Mouse (Mus musculus) heart, postnatal 10 days (tissue): ENCODE measurements around the gene Cdkl4. TPM values are rescaled to one million over a fixed set of nuclear protein-coding genes. Genes with fewer than 3 reads are reported as not detected.
"Not testable (repeated sequence)": the region's sequence is repeated elsewhere in the genome, so short reads cannot be mapped to it uniquely, and the experiment has no call there.

ENCODE experiments used
- DNase-seq, 2 experiments: peaks; one replicate each; pipeline ENCODE4 v3.0.0; 2021
- intact Hi-C: fragments of 180-260 bp; cut with DNase I; formaldehyde crosslinking; loops from one replicate; pipeline ENCODE4 v1.15.1; 2025
- total RNA-seq, 2 experiments: library from RNA; stranded (reverse); gene quantifications; 2 replicates each; pipeline ENCODE4 v1.2.3; 2021

Cdkl4 gene
- not detected for total RNA-seq

GRCm38 (mm10) chr17:80577639-80578038, at the start of gene Cdkl4:
Cdkl4 (minus strand) TSS chr17:80577813.
- no peak for DNase-seq
- intact Hi-C loops: no loop called here

DNA sequence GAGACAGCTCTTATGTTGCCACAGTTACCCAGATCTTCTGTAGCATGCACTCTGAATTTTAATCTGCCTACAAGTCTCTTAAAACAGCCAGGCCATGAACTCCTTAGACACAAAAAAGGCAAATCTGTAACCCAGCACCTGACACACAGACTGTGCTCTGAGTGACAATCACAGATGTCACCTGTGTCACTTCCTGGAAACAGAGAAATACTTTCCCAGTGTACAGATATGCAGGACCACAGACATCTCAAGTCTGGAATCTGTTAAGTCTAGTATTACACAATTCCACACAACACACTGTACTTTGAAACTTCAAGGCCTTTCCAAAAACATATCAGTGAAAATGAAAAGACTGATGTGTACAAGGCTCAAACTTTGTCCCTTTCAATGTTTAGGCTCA, 47.4 kb upstream of the Cdkl4 start:
- DNase-seq: no peak
- intact Hi-C loops: loop anchor here (5.0 to 10.0 kb wide), 2 partner anchors 57 to 390 kb away; no protein-coding TSS in a partner anchor

- DNase-seq: no peak
- intact Hi-C loops: loop anchor here (2.0 to 10.0 kb wide), 3 partner anchors 61 to 393 kb away; no protein-coding TSS in a partner anchor
Measured at GRCm38 (mm10) chr17:80621691-80622090, 44.1 kb upstream of the Cdkl4 start.

GRCm38 (mm10) chr17:80620786-80621423, 43.3 kb upstream of the Cdkl4 start:
- peak; percentile 65 to 74 for DNase-seq
- intact Hi-C loops: loop anchor here (2.0 to 10.0 kb wide), 3 partner anchors 61 to 394 kb away; no protein-coding TSS in a partner anchor

DNA sequence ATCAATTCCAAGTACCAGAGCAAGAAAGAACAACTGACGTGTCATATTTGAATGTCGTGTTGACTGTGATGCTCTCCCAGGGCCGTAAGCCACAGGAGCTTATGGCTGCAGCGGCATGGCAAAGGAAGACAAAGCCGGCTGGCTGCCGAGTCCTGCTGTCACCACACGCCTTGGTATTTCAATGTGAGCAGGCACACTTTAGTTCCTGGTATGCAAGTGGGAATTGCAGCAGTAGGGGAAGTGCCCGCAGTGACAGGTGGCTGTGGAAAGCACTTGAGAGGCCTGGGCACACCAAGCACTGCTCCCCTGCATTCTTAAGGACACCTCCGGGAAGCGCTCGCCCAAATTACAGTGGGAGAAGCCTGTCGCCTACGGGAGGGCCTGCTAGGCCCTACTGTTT, 41.9 kb upstream of the Cdkl4 start:
- intact Hi-C loops: no loop called here
- DNase-seq: no peak

- intact Hi-C loops: no loop called here
- no peak for DNase-seq
Measured at GRCm38 (mm10) chr17:80618890-80619289, 41.3 kb upstream of the Cdkl4 start.

DNA sequence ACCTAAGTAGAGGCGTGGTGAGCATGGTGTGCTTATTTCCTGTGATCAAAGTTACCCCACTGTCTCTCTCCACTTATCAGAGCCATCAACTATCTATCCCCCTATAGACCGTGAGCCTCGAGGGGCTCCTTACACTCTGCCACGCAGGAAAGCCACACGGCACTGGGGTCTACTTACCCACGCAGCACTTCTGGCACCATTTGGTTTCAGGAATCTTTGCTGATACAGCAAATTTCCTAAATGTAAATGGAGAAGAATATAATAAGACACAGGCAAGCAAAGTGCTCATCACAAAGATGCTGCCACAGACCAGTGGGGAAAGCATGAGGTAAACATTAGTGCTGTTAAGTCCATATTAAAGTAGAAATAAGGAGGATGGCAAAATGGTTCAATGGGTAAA, 26.2 kb upstream of the Cdkl4 start:
- intact Hi-C loops: no loop called here
- DNase-seq: no peak

GRCm38 (mm10) chr17:80603079-80603625, 25.5 kb upstream of the Cdkl4 start:
- no peak for DNase-seq
- intact Hi-C loops: no loop called here

- intact Hi-C loops: no loop called here
- DNase-seq: peak; percentile 12 to 51
Measured at GRCm38 (mm10) chr17:80601371-80601770, 23.8 kb upstream of the Cdkl4 start.

- no peak for DNase-seq
- intact Hi-C loops: no loop called here
Measured at GRCm38 (mm10) chr17:80583051-80583450, 5.4 kb upstream of the Cdkl4 start.

DNA sequence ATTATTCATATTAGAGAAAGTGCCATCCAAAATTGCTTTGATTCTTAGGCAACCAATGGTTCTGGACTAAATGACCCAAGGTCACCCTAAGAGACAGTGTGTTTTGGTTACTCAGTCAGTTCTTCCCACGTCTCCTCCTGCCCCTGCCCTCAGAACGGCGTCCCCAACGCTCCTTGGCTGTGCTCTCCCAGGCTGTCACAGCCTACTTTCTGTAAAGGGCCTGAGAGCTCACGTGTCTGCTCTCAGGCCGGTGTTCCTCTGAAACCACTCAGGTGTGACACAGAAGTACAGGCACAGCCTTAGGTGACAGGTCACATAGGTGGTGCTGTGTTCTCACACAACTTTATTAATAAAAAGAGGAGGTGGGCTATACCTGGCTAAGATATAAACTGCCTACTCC, 2.3 kb upstream of the Cdkl4 start:
- no peak for DNase-seq
- intact Hi-C loops: no loop called here

DNA sequence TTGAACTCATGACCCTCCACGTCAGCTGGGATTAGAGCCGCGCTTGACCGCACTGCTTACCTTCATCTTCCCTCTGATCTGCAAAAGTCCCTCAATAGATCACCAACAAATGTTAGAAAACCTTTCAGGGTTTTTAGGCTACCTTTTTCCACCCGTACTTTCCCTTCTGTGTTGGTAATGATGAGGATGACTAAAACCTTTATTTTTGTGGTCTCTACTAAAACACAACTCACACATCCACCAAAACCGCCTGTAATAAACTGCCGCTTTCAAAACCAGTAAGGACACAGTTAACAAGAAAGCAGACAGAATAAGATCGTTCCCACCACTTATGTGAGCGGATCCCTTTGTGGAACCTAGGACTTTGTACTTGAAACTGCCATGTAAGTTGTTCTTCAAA, 1.5 kb upstream of the Cdkl4 start:
- no peak for DNase-seq
- intact Hi-C loops: no loop called here

DNA sequence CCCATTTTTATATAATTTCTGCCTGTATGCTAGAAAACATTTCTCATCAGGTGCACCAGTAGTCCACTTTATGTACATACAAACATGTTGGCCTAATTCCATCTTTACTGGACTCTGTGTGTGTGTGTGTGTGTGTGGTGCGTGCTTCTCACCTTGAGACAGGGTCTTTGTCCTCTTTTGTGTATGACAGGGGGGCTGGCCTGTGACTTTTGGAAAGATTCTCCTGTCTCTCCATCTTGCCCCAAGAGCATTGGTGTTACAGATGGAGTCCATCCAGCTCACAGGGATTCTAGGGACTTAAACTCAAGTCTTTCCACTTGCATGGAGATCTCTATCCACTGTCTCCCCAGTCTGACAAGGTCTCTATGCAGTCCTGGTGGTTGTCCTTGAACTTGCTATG, 428 bp upstream of the Cdkl4 start:
- intact Hi-C loops: no loop called here
- DNase-seq: no peak

- peak; percentile 43 to 53 for DNase-seq
- intact Hi-C loops: no loop called here
Measured at GRCm38 (mm10) chr17:80577214-80577613, 399 bp downstream of the Cdkl4 start.

GRCm38 (mm10) chr17:80575008-80575407, 2.6 kb downstream of the Cdkl4 start:
- intact Hi-C loops: no loop called here
- no peak for DNase-seq

DNA sequence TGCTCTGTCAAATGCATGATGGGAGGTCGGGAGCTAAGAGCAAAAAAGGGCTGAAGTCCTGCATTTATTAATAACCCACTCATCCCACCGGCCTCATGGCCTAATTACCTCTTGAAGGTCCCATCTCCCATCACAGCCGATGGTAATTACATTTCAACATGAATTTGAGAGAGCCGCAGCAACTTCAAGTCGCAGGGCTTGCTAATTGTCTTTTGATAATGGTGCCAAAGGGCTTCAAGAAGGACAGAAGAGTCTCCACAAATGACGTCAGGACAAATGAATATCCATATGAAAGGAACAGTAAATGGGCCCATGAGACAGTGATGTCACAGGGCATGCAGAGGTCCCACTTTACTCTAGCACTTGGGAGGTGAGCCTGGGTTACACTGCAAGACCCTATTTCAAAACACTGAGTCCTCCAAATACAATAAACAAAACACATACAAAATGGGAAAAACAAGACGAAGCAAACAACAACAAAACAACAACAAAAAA, 3.1 kb downstream of the Cdkl4 start:
- intact Hi-C loops: no loop called here
- DNase-seq: no peak

DNA sequence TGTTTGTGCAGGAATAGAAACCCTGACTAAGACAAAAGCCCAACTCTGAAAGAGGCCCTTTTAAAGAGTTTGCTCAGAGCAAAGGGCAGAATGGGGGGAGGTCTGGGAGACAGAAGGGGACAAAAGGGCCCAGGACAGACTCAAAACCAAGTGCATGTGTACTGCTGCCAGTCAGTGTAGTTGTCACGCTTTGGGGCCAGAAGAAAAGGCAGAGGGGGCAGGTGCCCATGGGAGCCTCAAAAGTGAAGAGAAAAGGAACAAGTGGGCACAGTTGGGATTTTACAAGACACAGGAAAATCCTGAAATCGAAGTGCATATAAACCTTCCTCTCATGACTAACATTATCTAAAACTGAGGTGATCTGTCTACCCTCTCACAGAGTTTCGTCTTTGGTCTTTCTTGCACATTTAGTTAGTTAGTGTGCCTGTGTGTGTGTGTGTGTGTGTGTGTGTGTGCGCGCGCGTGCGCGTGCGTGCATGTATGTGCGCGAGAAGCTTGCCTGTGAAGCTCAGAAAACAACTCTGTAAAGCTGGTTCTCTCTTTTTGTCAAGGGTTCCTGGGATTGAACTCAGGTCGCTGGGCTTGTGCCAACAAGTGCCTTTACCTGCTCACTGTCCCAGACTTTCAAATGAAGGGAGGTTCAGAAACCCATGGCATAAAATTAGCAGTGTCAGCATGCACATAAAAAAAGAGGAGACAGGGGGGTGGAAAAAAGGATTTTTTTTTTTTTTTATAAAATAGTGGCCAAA, 5.3 kb downstream of the Cdkl4 start:
- no peak for DNase-seq
- intact Hi-C loops: no loop called here

DNA sequence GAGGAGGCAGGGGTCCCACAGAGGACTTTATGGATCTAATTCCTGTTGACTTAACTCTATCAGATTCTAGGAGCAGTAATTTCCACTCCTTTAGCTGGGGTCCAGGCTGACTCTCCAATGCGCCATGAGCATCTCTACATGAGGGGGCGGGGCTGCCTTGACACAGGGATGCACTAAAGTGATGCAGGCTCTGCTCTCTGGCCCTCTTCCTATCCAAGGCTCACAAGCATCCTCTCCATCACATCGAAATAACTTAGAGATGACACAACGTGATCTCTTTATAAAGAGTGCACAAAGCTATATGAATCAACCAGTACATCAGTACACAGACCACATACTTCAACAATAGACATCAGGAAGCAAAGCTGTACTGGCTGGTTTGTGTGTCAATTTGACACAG, 6.2 kb downstream of the Cdkl4 start:
- no peak for DNase-seq
- intact Hi-C loops: no loop called here

GRCm38 (mm10) chr17:80569718-80570117, 7.9 kb downstream of the Cdkl4 start:
- intact Hi-C loops, DNase-seq: not testable (repeated sequence)

- no peak for DNase-seq
- intact Hi-C loops: no loop called here
Measured at GRCm38 (mm10) chr17:80568842-80569601, 8.6 kb downstream of the Cdkl4 start.

GRCm38 (mm10) chr17:80568441-80568840, 9.2 kb downstream of the Cdkl4 start:
- no peak for DNase-seq
- intact Hi-C loops: no loop called here
